Mouse (Mus musculus): ENCODE results near the gene Hoxd9. TPM values are rescaled to one million over a fixed set of nuclear protein-coding genes. Genes with fewer than 3 reads are reported as not detected.
A peak's percentile ranks its signal among the peaks of the same experiment; 100 is the strongest.

Hoxd9 gene
- total RNA-seq, 2 experiments from 2014 or later: not detected

GRCm38 (mm10) chr2:74667191-74667841, 30.2 kb upstream of the Hoxd9 start:
- intact Hi-C loops (cut with DNase I): loop anchor here (10.0 kb wide), 1 partner anchor 533 kb away; no protein-coding TSS in a partner anchor
- DNase-seq (ENCODE audit: low spot score in 2 of 2): no peak

GRCm38 (mm10) chr2:74667842-74668357, 29.6 kb upstream of the Hoxd9 start, which contains the start of gene Hoxd13:
Gene Hoxd13, plus strand, starts transcription at chr2:74668310.
- no peak for DNase-seq (ENCODE audit: low spot score in 2 of 2)
- intact Hi-C loops (cut with DNase I): loop anchor here (10.0 kb wide), 1 partner anchor 533 kb away; no protein-coding TSS in a partner anchor

GRCm38 (mm10) chr2:74668370-74669229, 28.9 kb upstream of the Hoxd9 start:
- intact Hi-C loops (cut with DNase I): loop anchor here (10.0 kb wide), 1 partner anchor 534 kb away; no protein-coding TSS in a partner anchor
- DNase-seq (ENCODE audit: low spot score in 2 of 2): no peak

- no peak for DNase-seq (ENCODE audit: low spot score in 2 of 2)
- intact Hi-C loops (cut with DNase I): loop anchor here (10.0 kb wide), 1 partner anchor 534 kb away; no protein-coding TSS in a partner anchor
These were observed 28.3 kb upstream of the Hoxd9 start for GRCm38 (mm10) chr2:74669230-74669578.

- intact Hi-C loops (cut with DNase I): loop anchor here (10.0 kb wide), 2 partner anchors 535 to 1395 kb away; partner anchors contain the start of gene Sp9
- no peak for DNase-seq (ENCODE audit: low spot score in 2 of 2)
These were observed 27.8 kb upstream of the Hoxd9 start for GRCm38 (mm10) chr2:74669650-74670235.

- intact Hi-C loops (cut with DNase I): loop anchor here (10.0 kb wide), 1 partner anchor 1396 kb away; the partner anchor contains the start of gene Sp9
- DNase-seq (ENCODE audit: low spot score in 2 of 2): no peak
These were observed 26.8 kb upstream of the Hoxd9 start for GRCm38 (mm10) chr2:74670632-74671188.

- intact Hi-C loops (cut with DNase I): loop anchor here (10.0 kb wide), 1 partner anchor 1397 kb away; the partner anchor contains the start of gene Sp9
- no peak for DNase-seq (ENCODE audit: low spot score in 2 of 2)
These were observed 25.7 kb upstream of the Hoxd9 start for GRCm38 (mm10) chr2:74671847-74672246.

GRCm38 (mm10) chr2:74672481-74673362, 24.8 kb upstream of the Hoxd9 start:
- DNase-seq (ENCODE audit: low spot score in 2 of 2): peak in 1 of 2 experiments; percentile 34
- intact Hi-C loops (cut with DNase I): loop anchor here (10.0 kb wide), 1 partner anchor 1398 kb away; the partner anchor contains the start of gene Sp9

- DNase-seq (ENCODE audit: low spot score in 2 of 2): no peak
- intact Hi-C loops (cut with DNase I): loop anchor here (10.0 kb wide), 1 partner anchor 1399 kb away; the partner anchor contains the start of gene Sp9
These were observed 23.6 kb upstream of the Hoxd9 start for GRCm38 (mm10) chr2:74673835-74674425.

GRCm38 (mm10) chr2:74674881-74675665, 22.5 kb upstream of the Hoxd9 start, which contains the start of gene Hoxd12:
Gene Hoxd12, plus strand, starts transcription at chr2:74675013.
- DNase-seq (ENCODE audit: low spot score in 2 of 2): no peak
- intact Hi-C loops (cut with DNase I): loop anchor here (10.0 kb wide), 1 partner anchor 1400 kb away; the partner anchor contains the start of gene Sp9

- intact Hi-C loops (cut with DNase I): loop anchor here (10.0 kb wide), 1 partner anchor 1401 kb away; the partner anchor contains the start of gene Sp9
- DNase-seq (ENCODE audit: low spot score in 2 of 2): no peak
These were observed 21.8 kb upstream of the Hoxd9 start for GRCm38 (mm10) chr2:74675666-74676282.

GRCm38 (mm10) chr2:74676376-74677052, 21.0 kb upstream of the Hoxd9 start:
- intact Hi-C loops (cut with DNase I): loop anchor here (10.0 kb wide), 1 partner anchor 1402 kb away; the partner anchor contains the start of gene Sp9
- no peak for DNase-seq (ENCODE audit: low spot score in 2 of 2)

GRCm38 (mm10) chr2:74677106-74677505, 20.4 kb upstream of the Hoxd9 start:
- no peak for DNase-seq (ENCODE audit: low spot score in 2 of 2)
- intact Hi-C loops (cut with DNase I): loop anchor here (10.0 kb wide), 1 partner anchor 1402 kb away; the partner anchor contains the start of gene Sp9

- DNase-seq (ENCODE audit: low spot score in 2 of 2): no peak
These were observed 18.5 kb upstream of the Hoxd9 start, which contains the start of gene Hoxd11 for GRCm38 (mm10) chr2:74678891-74679595. Gene Hoxd11, plus strand, starts transcription at chr2:74679557.

GRCm38 (mm10) chr2:74679596-74679971, 17.9 kb upstream of the Hoxd9 start:
- no peak for DNase-seq (ENCODE audit: low spot score in 2 of 2)
- intact Hi-C loops (cut with DNase I): loop anchor here (10.0 kb wide), 1 partner anchor 1405 kb away; the partner anchor contains the start of gene Sp9

More at GRCm38 (mm10) chr2:74678891-74679595, 18.5 kb upstream of the Hoxd9 start, which contains the start of gene Hoxd11:
- intact Hi-C loops (cut with DNase I): loop anchor here (10.0 kb wide), 1 partner anchor 1404 kb away; the partner anchor contains the start of gene Sp9

Data from left cerebral cortex, postnatal 14 days (tissue).